Mouse (Mus musculus): ENCODE data around the gene Twnk.

The Twnk gene

GRCm38 (mm10) chr19:45005444-45005843 lies at the start of gene Twnk:
Gene Twnk, plus strand, starts transcription at chr19:45005663.
- peak; percentile 58 to 59 for DNase-seq

- no peak for DNase-seq
Observed at GRCm38 (mm10) chr19:44959633-44960032, 45.8 kb upstream of the Twnk start.

- DNase-seq: no peak
Observed at GRCm38 (mm10) chr19:44965978-44966377, 39.5 kb upstream of the Twnk start.

GRCm38 (mm10) chr19:44968329-44968728 lies 37.1 kb upstream of the Twnk start:
- DNase-seq: no peak

GRCm38 (mm10) chr19:44976636-44977035 lies 28.8 kb upstream of the Twnk start:
- no peak for DNase-seq

GRCm38 (mm10) chr19:44977148-44977547 lies 28.3 kb upstream of the Twnk start:
- no peak for DNase-seq

- DNase-seq: no peak
Observed at GRCm38 (mm10) chr19:44980787-44981186, 24.7 kb upstream of the Twnk start.

GRCm38 (mm10) chr19:44982477-44983115 lies 22.9 kb upstream of the Twnk start:
- DNase-seq: no peak

GRCm38 (mm10) chr19:44983366-44983765 lies 22.1 kb upstream of the Twnk start:
- DNase-seq: peak in 1 of 2 experiments; percentile 8

- DNase-seq: no peak
Observed at GRCm38 (mm10) chr19:44984420-44984819, 21.0 kb upstream of the Twnk start.

GRCm38 (mm10) chr19:44985159-44985988 lies 20.1 kb upstream of the Twnk start:
- no peak for DNase-seq

- DNase-seq: peak in 1 of 2 experiments; percentile 3
Observed at GRCm38 (mm10) chr19:44987004-44987403, 18.5 kb upstream of the Twnk start.

GRCm38 (mm10) chr19:44987851-44988250 lies 17.6 kb upstream of the Twnk start:
- peak in 1 of 2 experiments; percentile 7 for DNase-seq

GRCm38 (mm10) chr19:44988321-44988720 lies 17.1 kb upstream of the Twnk start:
- DNase-seq: no peak

GRCm38 (mm10) chr19:44988831-44989566 lies 16.5 kb upstream of the Twnk start, which contains the start of gene Sema4g:
Gene Sema4g, plus strand, starts transcription at chr19:44989101.
- peak; percentile 78 to 83 for DNase-seq

GRCm38 (mm10) chr19:44989567-44990495 lies 15.6 kb upstream of the Twnk start:
- DNase-seq: peak; percentile 46 to 60

GRCm38 (mm10) chr19:44991031-44991430 lies 14.4 kb upstream of the Twnk start:
- DNase-seq: peak in 1 of 2 experiments; percentile 3

- peak in 1 of 2 experiments; percentile 9 for DNase-seq
Observed at GRCm38 (mm10) chr19:44992246-44992645, 13.2 kb upstream of the Twnk start.

- DNase-seq: peak in 1 of 2 experiments; percentile 5
Observed at GRCm38 (mm10) chr19:44992712-44993111, 12.8 kb upstream of the Twnk start.

- DNase-seq: peak; percentile 54 to 56
Observed at GRCm38 (mm10) chr19:44997786-44998185, 7.7 kb upstream of the Twnk start.

- DNase-seq: no peak
Observed at GRCm38 (mm10) chr19:44999647-45000046, 5.8 kb upstream of the Twnk start.

GRCm38 (mm10) chr19:45002301-45002700 lies 3.2 kb upstream of the Twnk start:
- peak in 1 of 2 experiments; percentile 53 for DNase-seq
